Mouse (Mus musculus): ENCODE data around the gene Mlana. TPM values are rescaled to one million over a fixed set of nuclear protein-coding genes. Genes with fewer than 3 reads are reported as not detected.

The Mlana gene
- total RNA-seq (2021): not detected in 2 replicates
- long read RNA-seq, experiment 1: 0 reads
- long read RNA-seq, experiment 2: 0 reads

GRCm38 (mm10) chr19:29697245-29697874 is at the start of gene Mlana:
Mlana (plus strand) TSS chr19:29697824.
- DNase-seq: no peak

GRCm38 (mm10) chr19:29648550-29648914 is 49.1 kb upstream of the Mlana start:
- no peak for DNase-seq

- DNase-seq: no peak
These were observed 47.9 kb upstream of the Mlana start for GRCm38 (mm10) chr19:29649683-29650082.

- DNase-seq: no peak
These were observed 43.8 kb upstream of the Mlana start for GRCm38 (mm10) chr19:29653768-29654265.

GRCm38 (mm10) chr19:29655148-29655547 is 42.5 kb upstream of the Mlana start:
- DNase-seq: no peak

GRCm38 (mm10) chr19:29656029-29656428 is 41.6 kb upstream of the Mlana start:
- no peak for DNase-seq

- no peak for DNase-seq
These were observed 41.0 kb upstream of the Mlana start for GRCm38 (mm10) chr19:29656620-29657019.

GRCm38 (mm10) chr19:29657033-29657432 is 40.6 kb upstream of the Mlana start:
- no peak for DNase-seq

- no peak for DNase-seq
These were observed 40.1 kb upstream of the Mlana start for GRCm38 (mm10) chr19:29657558-29657957.

- no peak for DNase-seq
These were observed 38.8 kb upstream of the Mlana start for GRCm38 (mm10) chr19:29658836-29659235.

- DNase-seq: no peak
These were observed 37.9 kb upstream of the Mlana start for GRCm38 (mm10) chr19:29659705-29660104.

GRCm38 (mm10) chr19:29660835-29661764 is 36.5 kb upstream of the Mlana start:
- no peak for DNase-seq

- peak; percentile 55 for DNase-seq
These were observed 35.5 kb upstream of the Mlana start for GRCm38 (mm10) chr19:29661974-29662580.

- no peak for DNase-seq
These were observed 33.8 kb upstream of the Mlana start for GRCm38 (mm10) chr19:29663780-29664179.

GRCm38 (mm10) chr19:29664934-29665333 is 32.7 kb upstream of the Mlana start:
- no peak for DNase-seq

GRCm38 (mm10) chr19:29666164-29666563 is 31.5 kb upstream of the Mlana start:
- DNase-seq: no peak

GRCm38 (mm10) chr19:29666965-29667594 is 30.5 kb upstream of the Mlana start:
- peak; percentile 46 for DNase-seq

- DNase-seq: no peak
These were observed 29.5 kb upstream of the Mlana start for GRCm38 (mm10) chr19:29668135-29668534.

GRCm38 (mm10) chr19:29670247-29670646 is 27.4 kb upstream of the Mlana start:
- no peak for DNase-seq

- no peak for DNase-seq
These were observed 26.5 kb upstream of the Mlana start for GRCm38 (mm10) chr19:29671160-29671559.

GRCm38 (mm10) chr19:29672660-29673059 is 25.0 kb upstream of the Mlana start:
- no peak for DNase-seq

GRCm38 (mm10) chr19:29674946-29675345 is 22.7 kb upstream of the Mlana start:
- no peak for DNase-seq
